Mouse (Mus musculus) CH12.LX (cell line): ENCODE data around the gene Haus3. TPM values are rescaled to one million over a fixed set of nuclear protein-coding genes. Genes with fewer than 3 reads are reported as not detected.

Source experiments
- DNase-seq: peaks from one replicate; pipeline ENCODE4 v3.0.0-alpha.2; 2013; ENCODE audit errors: extremely low read depth
- H3K27ac ChIP-seq: 2 replicates; pipeline ENCODE4 v1.5.1; 2012; ENCODE audit warnings: low read depth, mild to moderate bottlenecking, control low read depth, moderate library complexity; ENCODE audit not compliant: insufficient read depth
- H3K27me3 ChIP-seq: replicated peaks from 2 replicates; pipeline ENCODE3; 2012; ENCODE audit warnings: inconsistent platforms
- H3K36me3 ChIP-seq, 2 experiments: replicated peaks in 1 of 2; 2 replicates each; pipeline versions ENCODE3 to v1.6.1; 2012; ENCODE audit warnings: inconsistent platforms in 1 of 2, low read length in 1 of 2, mild to moderate bottlenecking in 1 of 2, mixed read lengths in 1 of 2, moderate library complexity in 1 of 2; ENCODE audit not compliant: control insufficient read depth in 1 of 2, insufficient read depth in 1 of 2
- H3K4me1 ChIP-seq, 2 experiments: 2 replicates each; pipeline ENCODE4 v1.6.1; 2012; ENCODE audit warnings: inconsistent platforms in 1 of 2, moderate library complexity in 1 of 2; ENCODE audit not compliant: insufficient read depth in 2 of 2, control insufficient read depth in 1 of 2
- H3K4me2 ChIP-seq: 2 replicates; pipeline ENCODE4 v1.6.1; 2012; ENCODE audit warnings: low read depth, mild to moderate bottlenecking, control low read depth; ENCODE audit not compliant: poor library complexity, insufficient read depth, severe bottlenecking
- H3K4me3 ChIP-seq, 3 experiments: fragments of 150-350 bp in 1 of 3; sonication (generic) in 1 of 3; replicated peaks in 1 of 3; 2 replicates each; pipeline versions ENCODE3 to v1.5.1; 2011 to 2012; ENCODE audit warnings: low read depth in 2 of 3, low read length in 2 of 3, mild to moderate bottlenecking in 2 of 3, moderate library complexity in 2 of 3, control low read depth in 1 of 3, improper control_type of control experiment in 1 of 3, inconsistent platforms in 1 of 3, mixed read lengths in 1 of 3; ENCODE audit not compliant: poor library complexity in 1 of 3
- H3K79me2 ChIP-seq: replicated peaks from 2 replicates; pipeline ENCODE4 v1.6.1; 2012; ENCODE audit warnings: mild to moderate bottlenecking, moderate library complexity; ENCODE audit not compliant: control insufficient read depth, poor library complexity, insufficient read depth, severe bottlenecking; ENCODE audit errors: extremely low read depth
- H3K9ac ChIP-seq: 2 replicates; pipeline ENCODE4 v1.6.1; 2012; ENCODE audit warnings: low read depth, mild to moderate bottlenecking, control low read depth, moderate library complexity; ENCODE audit not compliant: insufficient read depth
- H3K9me3 ChIP-seq: replicated peaks from 2 replicates; pipeline ENCODE3; 2012; ENCODE audit warnings: low read length, inconsistent platforms, mixed read lengths
- BHLHE40 ChIP-seq: IDR thresholded peaks from 2 replicates; pipeline ENCODE4 v1.6.1; 2011; ENCODE audit warnings: mild to moderate bottlenecking, low read depth, low read length, improper control_type of control experiment
- CHD2 ChIP-seq: IDR thresholded peaks from 2 replicates; pipeline ENCODE4 v1.6.1; 2011; ENCODE audit warnings: low read length, improper control_type of control experiment
- CTCF ChIP-seq, 2 experiments: IDR thresholded peaks in 1 of 2; conservative IDR thresholded peaks in 1 of 2; 2 replicates each; pipeline ENCODE4 v1.5.1; 2011 to 2012; ENCODE audit warnings: low read depth in 2 of 2, low read length in 2 of 2, improper control_type of control experiment in 1 of 2, inconsistent platforms in 1 of 2, mild to moderate bottlenecking in 1 of 2, moderate library complexity in 1 of 2
- E2F4 ChIP-seq: IDR thresholded peaks from 2 replicates; pipeline ENCODE4 v1.6.1; 2011; ENCODE audit warnings: low read depth, low read length, improper control_type of control experiment; ENCODE audit not compliant: insufficient replicate concordance
- ELF1 ChIP-seq: IDR thresholded peaks from 2 replicates; pipeline ENCODE4 v1.6.1; 2014; ENCODE audit warnings: low read depth, mild to moderate bottlenecking, inconsistent platforms, low read length, improper control_type of control experiment
- EP300 ChIP-seq: IDR thresholded peaks from 2 replicates; pipeline ENCODE4 v1.6.1; 2011; ENCODE audit warnings: low read length, improper control_type of control experiment
- HCFC1 ChIP-seq: IDR thresholded peaks from 2 replicates; pipeline ENCODE4 v1.6.1; 2012; ENCODE audit warnings: low read depth, mild to moderate bottlenecking, inconsistent platforms, low read length, improper control_type of control experiment
- IRF4 ChIP-seq: IDR thresholded peaks from 2 replicates; pipeline ENCODE4 v1.6.1; 2014; ENCODE audit warnings: low read depth, mild to moderate bottlenecking, inconsistent platforms, low read length, improper control_type of control experiment
- JUND ChIP-seq: conservative IDR thresholded peaks from 2 replicates; pipeline ENCODE4 v1.6.1; 2011; ENCODE audit warnings: low read depth, low read length, improper control_type of control experiment
- MAX ChIP-seq: IDR thresholded peaks from 2 replicates; pipeline ENCODE4 v1.6.1; 2011; ENCODE audit warnings: low read length, improper control_type of control experiment
- NRF1 ChIP-seq: IDR thresholded peaks from 2 replicates; pipeline ENCODE4 v1.6.1; 2014; ENCODE audit warnings: low read depth, mild to moderate bottlenecking, inconsistent platforms, low read length, improper control_type of control experiment, moderate library complexity
- POLR2A ChIP-seq: IDR thresholded peaks from 2 replicates; pipeline ENCODE4 v1.6.1; 2011; ENCODE audit warnings: low read depth, mild to moderate bottlenecking, improper control_type of control experiment, low read length
- USF1 ChIP-seq: IDR thresholded peaks from 2 replicates; pipeline ENCODE4 v1.6.1; 2014; ENCODE audit warnings: low read depth, mild to moderate bottlenecking, inconsistent platforms, low read length, improper control_type of control experiment
- ZC3H11A ChIP-seq: IDR thresholded peaks from 2 replicates; pipeline ENCODE4 v1.6.1; 2012; ENCODE audit warnings: low read depth, mild to moderate bottlenecking, inconsistent platforms, low read length, improper control_type of control experiment
- ZKSCAN1 ChIP-seq: IDR thresholded peaks from 2 replicates; pipeline ENCODE4 v1.6.1; 2012; ENCODE audit warnings: low read depth, inconsistent platforms, low read length, improper control_type of control experiment, borderline replicate concordance
- ZNF384 ChIP-seq: IDR thresholded peaks from 2 replicates; pipeline ENCODE4 v1.6.1; 2012; ENCODE audit warnings: low read depth, low read length, improper control_type of control experiment, inconsistent platforms
- dilution Hi-C: fragments of 300-500 bp; cut with MboI; formaldehyde crosslinking; loops from 2 replicates; pipeline ENCODE4 v1.14.3; 2020; ENCODE audit warnings: low sequenced_read_pairs; ENCODE audit not compliant: extremely low pct_unique_long_range_greater_than_20kb, extremely low pct_ligation_motif_present
- in situ Hi-C: fragments of 300-500 bp; cut with MboI; formaldehyde crosslinking; loops from 3 replicates; pipeline ENCODE4 v1.14.3; 2019; ENCODE audit warnings: low sequenced_read_pairs, low pct_ligation_motif_present, low pct_unique_long_range_greater_than_20kb, mixed read lengths
- polyA plus RNA-seq: library from polyadenylated mRNA; unstranded; fragments of >175 nt; gene quantifications from 2 replicates; pipeline ENCODE4 v1.2.1, GENCODE M21; 2012; ENCODE audit warnings: low read depth; ENCODE audit not compliant: insufficient read length
- total RNA-seq, 2 experiments: library from RNA; depleted of rRNA; stranded (reverse); fragments of 300-350 nt in 1 of 2; fragments of >200 nt in 1 of 2; gene quantifications; 2 replicates each; pipeline ENCODE4 v1.2.3; 2012 to 2014

The Haus3 gene
- total and polyA plus RNA-seq, 3 experiments: 16.0 to 66.0 (median 51.5) TPM

- in situ Hi-C loops: no loop called here
- peaks cover 31 to 50% of the 10 kb centered on the region in 2 experiments for H3K4me1 ChIP-seq
- no peak for DNase-seq
- dilution Hi-C loops: no loop called here
- H3K9ac ChIP-seq: no peak overlapping the region
- no peak overlapping the region for H3K4me2 ChIP-seq
- H3K79me2 ChIP-seq: no peaks in the 10 kb centered on the region
- no peaks in the 10 kb centered on the region for H3K36me3 ChIP-seq
- TF ChIP-seq JUND (no peak), BHLHE40 (no peak), IRF4 (no peak), ZNF384 (no peak), HCFC1 (no peak), NRF1 (no peak), ZKSCAN1 (no peak), CTCF (conservative IDR thresholded peaks at IDR 0.05 in 1 of 2, IDR thresholded peaks at IDR 0.05 in 1 of 2; ENCODE audit: low read depth in 2 of 2, low read length in 2 of 2) (no peak), E2F4 (no peak), POLR2A (no peak)
- TF ChIP-seq, all 38 proteins: peak for 0
- no peak overlapping the region for H3K27ac ChIP-seq
- H3K4me3 ChIP-seq: no peak overlapping the region
- peaks cover 9% of the 10 kb centered on the region for H3K27me3 ChIP-seq
- no peaks in the 10 kb centered on the region for H3K9me3 ChIP-seq
These were observed 21.7 kb upstream of the Haus3 start for GRCm38 (mm10) chr5:34191021-34191420.

GRCm38 (mm10) chr5:34189521-34189920, 20.2 kb upstream of the Haus3 start:
- no peak for DNase-seq
- peaks cover 14% of the 10 kb centered on the region for H3K27me3 ChIP-seq
- no peak for TF ChIP-seq EP300
- 0 out of 2 replicates have a peak, but pooled peaks have one; percentile 22 for TF ChIP-seq ELF1
- in situ Hi-C loops (no loop called here), dilution Hi-C loops (no loop called here)
- H3K27ac ChIP-seq: no peak overlapping the region
- H3K4me3 ChIP-seq: no peak overlapping the region
- no peak overlapping the region for H3K4me2 ChIP-seq
- peaks cover 22 to 42% of the 10 kb centered on the region in 2 experiments for H3K4me1 ChIP-seq
- H3K36me3 ChIP-seq: peaks cover 0 to 2% of the 10 kb centered on the region in 2 experiments
- no peak overlapping the region for H3K9ac ChIP-seq
- H3K9me3 ChIP-seq: no peaks in the 10 kb centered on the region
- no peaks in the 10 kb centered on the region for H3K79me2 ChIP-seq

GRCm38 (mm10) chr5:34188856-34189255, 19.5 kb upstream of the Haus3 start:
- peak overlapping the region; percentile 79 for H3K4me2 ChIP-seq
- H3K4me3 ChIP-seq: peak overlapping the region in 2 of 3 experiments; percentile 70 to 85
- no peaks in the 10 kb centered on the region for H3K79me2 ChIP-seq
- peaks cover 0 to 2% of the 10 kb centered on the region in 2 experiments for H3K36me3 ChIP-seq
- in situ Hi-C loops: no loop called here
- H3K4me1 ChIP-seq: peaks cover 22 to 40% of the 10 kb centered on the region in 2 experiments
- peak overlapping the region; percentile 59; the same call in 1 of the 2 replicates for H3K9ac ChIP-seq
- DNase-seq: no peak
- H3K9me3 ChIP-seq: no peaks in the 10 kb centered on the region
- dilution Hi-C loops: no loop called here
- TF ChIP-seq MAX: no peak
- TF ChIP-seq CHD2: no peak
- no peak for TF ChIP-seq USF1
- no peak for TF ChIP-seq JUND
- TF ChIP-seq ZC3H11A: no peak
- H3K27ac ChIP-seq: no peak overlapping the region
- peaks cover 14% of the 10 kb centered on the region for H3K27me3 ChIP-seq
